Mouse (Mus musculus) testis, adult 10 weeks (tissue): ENCODE measurements around the gene Morc2b. TPM values are rescaled to one million over a fixed set of nuclear protein-coding genes. Genes with fewer than 3 reads are reported as not detected.

Source experiments
- polyA plus RNA-seq: library from polyadenylated mRNA; stranded (reverse); fragments of 350-450 nt; fragmentation: Illumina TruSeq; extraction: RNeasy Lipid Tissue Mini Kit (QIAGEN cat#74804); gene quantifications from one replicate; pipeline ENCODE4 v1.2.3, GENCODE M21; 2014; ENCODE audit warnings: low read depth, low replicate concordance

Gene Morc2b
- polyA plus RNA-seq: 209 TPM

GRCm38 (mm10) chr17:33139261-33139820 lies at the start of gene Morc2b:
Gene Morc2b, minus strand, starts transcription at chr17:33139683.

DNA sequence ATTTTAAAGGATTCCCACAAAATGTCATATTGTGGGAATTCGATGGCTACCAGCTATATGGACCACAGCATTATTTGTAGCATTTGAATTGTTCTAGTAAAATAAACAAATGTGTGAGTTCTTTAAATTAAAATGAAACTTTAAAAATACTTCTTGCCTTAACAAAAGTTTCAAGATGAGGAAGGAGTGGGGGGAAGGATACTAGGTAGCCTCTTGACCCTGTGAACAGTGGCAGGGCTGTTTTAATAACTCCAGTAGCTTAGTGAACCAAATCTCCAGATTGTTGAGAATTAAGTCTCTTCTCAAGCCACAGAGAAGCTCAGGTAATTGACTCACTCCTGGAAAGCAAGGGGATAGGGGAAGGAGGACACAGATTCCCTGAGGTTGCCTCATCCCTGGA lies 28.7 kb upstream of the Morc2b start, which contains the start of gene Olfr55:
Olfr55 (plus strand) TSS at position 301 of the 400 bp plus-strand sequence.

GRCm38 (mm10) chr17:33089220-33089949 lies 50.1 kb downstream of the Morc2b start, which contains the start of gene Zfp563:
Gene Zfp563, plus strand, starts transcription at chr17:33089310.

GRCm38 (mm10) chr17:33067958-33068357 lies 71.5 kb downstream of the Morc2b start, which contains the start of gene 4921501E09Rik:
Gene 4921501E09Rik, minus strand, starts transcription at chr17:33068058.

Other genes with a start within 250 kb of the Morc2b start
- gene Zfp870, start 248.0 kb downstream of the Morc2b start, polyA plus RNA-seq: 2.5 TPM
- gene Cyp4f14, start 222.3 kb downstream of the Morc2b start, polyA plus RNA-seq: 0.59 TPM
- gene Cyp4f13, start 192.3 kb downstream of the Morc2b start, polyA plus RNA-seq: 2.5 TPM
- gene Zfp472, start 173.9 kb downstream of the Morc2b start, polyA plus RNA-seq: 7.3 TPM
- 8.7 TPM for gene Zfp952, start 146.6 kb downstream of the Morc2b start, polyA plus RNA-seq
- gene Zfp763, start 106.3 kb downstream of the Morc2b start, polyA plus RNA-seq: 5.3 TPM
- gene 4921501E09Rik, start 71.6 kb downstream of the Morc2b start, polyA plus RNA-seq: 71.2 TPM
- gene Zfp563, start 50.4 kb downstream of the Morc2b start, polyA plus RNA-seq: 13.9 TPM
- not detected for gene Olfr55, start 28.8 kb upstream of the Morc2b start, polyA plus RNA-seq
- not detected for gene Olfr239, start 51.6 kb upstream of the Morc2b start, polyA plus RNA-seq
- gene Olfr1564, start 82.0 kb upstream of the Morc2b start, polyA plus RNA-seq: 0.08 TPM
- 26.4 TPM for gene Zfp955a, start 115.5 kb upstream of the Morc2b start, polyA plus RNA-seq
- gene Olfr63, start 125.0 kb upstream of the Morc2b start, polyA plus RNA-seq: not detected
- gene Zfp955b, start 149.9 kb upstream of the Morc2b start, polyA plus RNA-seq: 24.8 TPM
- 50.8 TPM for gene Zfp81, start 219.2 kb upstream of the Morc2b start, polyA plus RNA-seq